Mouse (Mus musculus) ES-Bruce4 (cell line): Measurements from ENCODE around the gene Dsp.
A peak's percentile ranks its signal among the peaks of the same experiment; 100 is the strongest.

Source experiments
- CTCF ChIP-seq: IDR thresholded peaks from one replicate; pipeline ENCODE4 v1.8.1; 2011; ENCODE audit warnings: low read depth, low read length
- POLR2A ChIP-seq: IDR thresholded peaks from one replicate; pipeline ENCODE4 v1.8.1; 2011; ENCODE audit warnings: low read length; ENCODE audit not compliant: insufficient read depth

DNA sequence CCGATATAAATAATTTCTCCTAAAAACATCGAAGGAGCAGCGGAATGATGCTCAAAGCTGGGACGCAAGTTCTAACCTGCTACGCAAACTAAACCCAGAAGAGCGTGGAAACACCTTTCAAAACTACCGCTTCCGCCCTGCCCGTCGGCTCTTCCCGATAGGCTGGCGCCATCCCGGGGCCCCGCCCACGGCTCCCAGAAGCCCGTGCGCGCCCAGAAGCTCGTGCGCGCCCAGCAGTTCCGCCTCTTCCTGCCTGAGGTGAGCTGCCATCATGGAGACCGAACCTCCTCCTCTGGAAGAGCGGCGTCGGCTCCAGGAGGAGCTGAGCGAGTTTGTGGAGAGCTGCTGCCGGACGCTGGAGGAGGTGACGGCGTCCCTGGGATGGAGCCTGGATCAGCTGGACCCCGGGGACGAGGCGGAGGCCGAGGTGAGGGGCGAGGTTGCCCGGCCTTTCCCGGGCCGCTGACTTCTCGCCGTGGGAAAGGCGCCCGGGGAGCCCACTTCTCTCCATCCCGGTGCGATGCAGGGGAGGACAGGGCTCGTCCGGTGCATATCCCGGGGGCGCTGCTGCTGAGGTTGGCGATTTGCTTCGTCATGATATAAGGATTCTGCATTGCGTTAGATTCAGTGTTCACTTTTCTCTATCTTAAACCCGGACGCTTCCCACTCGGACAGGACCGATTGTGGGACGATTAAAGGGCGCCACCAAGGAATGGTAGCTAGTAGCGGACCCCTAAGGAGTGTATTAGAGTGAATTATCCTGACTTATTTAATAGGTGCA, 53.8 kb downstream of the Dsp start, which contains the start of gene Snrnp48:
- TF ChIP-seq POLR2A (peak; percentile 35), CTCF (no peak)
